Mouse (Mus musculus): Measurements from ENCODE around the gene St3gal6. TPM values are rescaled to one million over a fixed set of nuclear protein-coding genes. Genes with fewer than 3 reads are reported as not detected.

The St3gal6 gene
- polyA plus RNA-seq, 1 experiment = 24.2 TPM

DNA sequence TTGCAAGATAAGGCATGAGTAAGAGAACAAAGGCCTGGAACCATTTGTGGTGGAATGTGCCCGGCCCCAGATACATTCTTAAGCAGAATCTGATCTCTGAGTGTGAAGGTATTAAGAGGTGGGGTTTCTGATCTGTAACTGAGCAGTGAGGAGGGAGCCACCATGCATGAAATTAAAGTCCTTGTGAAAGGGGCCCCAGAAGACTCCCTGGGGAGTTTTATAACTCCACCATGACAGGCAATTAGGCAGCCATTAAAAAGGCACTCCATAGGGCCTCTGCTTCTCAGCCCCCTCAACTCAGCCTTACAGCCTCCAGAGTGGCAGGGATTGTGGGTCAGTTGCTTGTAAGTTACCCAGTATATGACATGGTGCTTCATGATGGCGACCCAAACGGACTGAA lies 8.5 kb upstream of the St3gal6 start:
- Histone ChIP-seq H3K27me3 (ENCODE audit: control insufficient read depth, insufficient read depth, low read length) (no peaks in the 10 kb centered on the region), H3K4me3 (ENCODE audit: control insufficient read depth, low read depth, low read length) (no peak overlapping the region), H3K27ac (ENCODE audit: control insufficient read depth, insufficient read depth, low read depth, low read length) (no peak overlapping the region), H3K4me1 (ENCODE audit: control insufficient read depth, insufficient read depth, low read length) (no peaks in the 10 kb centered on the region), H3K36me3 (ENCODE audit: control insufficient read depth, insufficient read depth, low read length) (no peaks in the 10 kb centered on the region)
- no peak for TF ChIP-seq POLR2A (IDR thresholded peaks at IDR 0.05; ENCODE audit: control insufficient read depth, low read depth, low read length)
- TF ChIP-seq CTCF (IDR thresholded peaks at IDR 0.05; ENCODE audit: control insufficient read depth, insufficient read depth, insufficient replicate concordance, low read depth, low read length) = no peak

DNA sequence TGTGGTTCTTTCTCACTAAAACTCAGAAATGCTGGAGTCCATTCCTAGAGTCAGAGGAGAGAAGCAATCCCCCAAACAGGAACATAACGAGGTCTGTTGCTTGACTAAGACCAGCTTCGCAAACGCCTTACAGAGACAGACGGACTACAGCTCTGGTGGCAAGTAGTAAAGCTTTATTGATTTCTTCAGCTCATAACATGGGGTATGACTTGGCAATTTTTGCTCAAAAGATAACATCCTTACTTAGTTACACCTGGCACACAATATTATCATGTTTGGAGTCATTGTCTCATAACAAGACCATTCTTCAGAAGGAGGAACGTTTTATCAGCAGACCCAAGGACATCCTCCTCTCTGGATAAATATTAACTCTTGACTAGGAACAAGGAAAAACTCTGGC lies 3.8 kb upstream of the St3gal6 start:
- Histone ChIP-seq H3K27ac (ENCODE audit: control insufficient read depth, insufficient read depth, low read depth, low read length) (no peak overlapping the region), H3K36me3 (ENCODE audit: control insufficient read depth, insufficient read depth, low read length) (no peaks in the 10 kb centered on the region), H3K4me1 (ENCODE audit: control insufficient read depth, insufficient read depth, low read length) (no peaks in the 10 kb centered on the region; the same call in 1 of the 2 replicates), H3K4me3 (ENCODE audit: control insufficient read depth, low read depth, low read length) (no peak overlapping the region), H3K27me3 (ENCODE audit: control insufficient read depth, insufficient read depth, low read length) (no peaks in the 10 kb centered on the region)
- TF ChIP-seq CTCF (IDR thresholded peaks at IDR 0.05; ENCODE audit: control insufficient read depth, insufficient read depth, insufficient replicate concordance, low read depth, low read length) (no peak), POLR2A (IDR thresholded peaks at IDR 0.05; ENCODE audit: control insufficient read depth, low read depth, low read length) (no peak)

DNA sequence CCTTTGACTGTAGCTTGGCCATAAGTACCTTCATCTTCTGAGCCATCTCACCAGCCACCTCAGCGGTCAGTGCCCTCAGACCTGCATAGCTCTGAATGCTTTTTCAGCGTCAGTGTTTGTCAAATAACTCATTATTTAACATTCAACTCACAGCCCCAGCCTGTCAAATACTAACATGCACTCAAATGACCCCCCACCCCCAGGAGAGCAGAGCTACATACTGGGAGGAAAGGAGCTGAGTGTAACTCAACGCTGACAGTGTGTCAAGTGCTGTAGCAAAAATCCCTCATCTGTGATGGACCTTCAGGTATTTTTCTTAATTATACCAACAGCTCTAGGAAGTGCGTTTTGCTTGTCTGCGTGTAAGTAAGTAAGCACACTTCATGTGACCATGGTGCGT lies 2.7 kb upstream of the St3gal6 start:
- Histone ChIP-seq H3K4me3 (ENCODE audit: control insufficient read depth, low read depth, low read length) (no peak overlapping the region), H3K27ac (ENCODE audit: control insufficient read depth, insufficient read depth, low read depth, low read length) (no peak overlapping the region), H3K27me3 (ENCODE audit: control insufficient read depth, insufficient read depth, low read length) (no peaks in the 10 kb centered on the region; the same call in 1 of the 2 replicates), H3K4me1 (ENCODE audit: control insufficient read depth, insufficient read depth, low read length) (peaks cover 3% of the 10 kb centered on the region; the same call in 1 of the 2 replicates), H3K36me3 (ENCODE audit: control insufficient read depth, insufficient read depth, low read length) (no peaks in the 10 kb centered on the region)
- no peak for TF ChIP-seq CTCF (IDR thresholded peaks at IDR 0.05; ENCODE audit: control insufficient read depth, insufficient read depth, insufficient replicate concordance, low read depth, low read length)
- no peak for TF ChIP-seq POLR2A (IDR thresholded peaks at IDR 0.05; ENCODE audit: control insufficient read depth, low read depth, low read length)

DNA sequence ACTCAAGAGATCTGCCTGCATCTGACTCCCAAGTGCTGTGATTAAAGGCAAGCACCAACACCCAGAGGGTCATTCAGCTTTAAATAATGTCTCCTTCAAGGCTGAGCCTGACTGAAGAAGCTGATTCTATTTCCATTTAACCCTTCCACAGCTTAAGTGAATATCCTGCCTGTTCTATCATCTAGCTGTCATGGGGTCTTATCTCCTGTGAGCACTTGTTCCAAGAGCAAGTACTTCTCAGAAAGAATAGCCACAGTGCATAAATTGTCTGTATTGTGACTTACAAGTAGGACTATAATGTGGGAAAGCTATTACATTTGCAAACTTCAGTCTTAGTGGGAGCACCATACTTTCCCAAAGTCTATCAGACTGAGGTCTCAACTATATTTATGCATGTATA lies 1.8 kb upstream of the St3gal6 start:
- no peak overlapping the region for H3K27ac ChIP-seq (ENCODE audit: control insufficient read depth, insufficient read depth, low read depth, low read length)
- TF ChIP-seq POLR2A (IDR thresholded peaks at IDR 0.05; ENCODE audit: control insufficient read depth, low read depth, low read length) (no peak), CTCF (IDR thresholded peaks at IDR 0.05; ENCODE audit: control insufficient read depth, insufficient read depth, insufficient replicate concordance, low read depth, low read length) (no peak)
- no peak overlapping the region for H3K4me3 ChIP-seq (ENCODE audit: control insufficient read depth, low read depth, low read length)
- no peaks in the 10 kb centered on the region; the same call in 1 of the 2 replicates for H3K27me3 ChIP-seq (ENCODE audit: control insufficient read depth, insufficient read depth, low read length)
- H3K4me1 ChIP-seq (ENCODE audit: control insufficient read depth, insufficient read depth, low read length) = peaks cover 3% of the 10 kb centered on the region; the same call in 1 of the 2 replicates
- no peaks in the 10 kb centered on the region for H3K36me3 ChIP-seq (ENCODE audit: control insufficient read depth, insufficient read depth, low read length)

DNA sequence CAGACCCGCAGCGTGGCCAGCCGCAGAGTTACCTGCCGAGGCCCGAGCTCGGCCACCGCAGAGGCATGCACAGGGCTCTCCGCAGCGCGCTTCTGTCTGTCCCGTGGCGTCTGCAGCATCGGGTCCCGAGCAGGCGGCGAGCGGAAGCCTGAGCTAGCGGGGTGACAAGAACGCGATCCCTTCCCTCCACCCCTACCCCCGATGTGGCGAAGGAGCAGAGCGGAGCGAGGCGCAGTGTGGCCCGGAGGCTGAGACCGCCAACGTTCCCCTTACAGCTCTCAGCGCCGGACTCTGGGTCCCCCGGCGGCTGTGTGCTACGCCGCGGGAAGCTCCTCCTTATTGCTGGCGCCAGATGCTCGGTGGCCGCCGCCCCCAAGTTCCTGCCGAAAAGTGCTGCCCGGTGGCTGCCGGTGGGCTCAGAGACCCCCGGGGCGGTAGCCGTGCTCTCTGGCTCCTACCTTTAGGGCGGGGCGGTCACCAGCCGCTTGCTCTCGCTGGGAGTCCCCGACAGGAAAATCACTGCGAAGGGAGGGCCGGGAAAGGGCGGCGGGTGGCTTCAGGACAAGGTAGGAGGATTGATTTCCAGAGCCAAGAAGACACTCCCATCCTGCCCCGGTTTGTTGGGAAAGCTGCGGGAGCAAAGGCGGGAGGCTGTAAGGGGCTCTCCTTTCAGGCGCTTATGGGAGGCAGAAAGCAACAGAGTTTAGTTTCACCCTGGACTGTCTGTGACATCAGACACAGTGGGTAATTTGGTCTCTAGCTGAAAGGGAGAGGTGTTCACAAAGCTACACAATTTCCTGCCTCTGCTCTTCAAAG lies 791 bp downstream of the St3gal6 start:
- peak overlapping the region; percentile 65 for H3K27ac ChIP-seq (ENCODE audit: control insufficient read depth, insufficient read depth, low read depth, low read length)
- no peak for TF ChIP-seq POLR2A (IDR thresholded peaks at IDR 0.05; ENCODE audit: control insufficient read depth, low read depth, low read length)
- no peak for TF ChIP-seq CTCF (IDR thresholded peaks at IDR 0.05; ENCODE audit: control insufficient read depth, insufficient read depth, insufficient replicate concordance, low read depth, low read length)
- H3K4me1 ChIP-seq (ENCODE audit: control insufficient read depth, insufficient read depth, low read length) = peaks cover 3% of the 10 kb centered on the region
- peak overlapping the region; percentile 89 for H3K4me3 ChIP-seq (ENCODE audit: control insufficient read depth, low read depth, low read length)
- no peaks in the 10 kb centered on the region; the same call in 1 of the 2 replicates for H3K27me3 ChIP-seq (ENCODE audit: control insufficient read depth, insufficient read depth, low read length)
- H3K36me3 ChIP-seq (ENCODE audit: control insufficient read depth, insufficient read depth, low read length) = no peaks in the 10 kb centered on the region

DNA sequence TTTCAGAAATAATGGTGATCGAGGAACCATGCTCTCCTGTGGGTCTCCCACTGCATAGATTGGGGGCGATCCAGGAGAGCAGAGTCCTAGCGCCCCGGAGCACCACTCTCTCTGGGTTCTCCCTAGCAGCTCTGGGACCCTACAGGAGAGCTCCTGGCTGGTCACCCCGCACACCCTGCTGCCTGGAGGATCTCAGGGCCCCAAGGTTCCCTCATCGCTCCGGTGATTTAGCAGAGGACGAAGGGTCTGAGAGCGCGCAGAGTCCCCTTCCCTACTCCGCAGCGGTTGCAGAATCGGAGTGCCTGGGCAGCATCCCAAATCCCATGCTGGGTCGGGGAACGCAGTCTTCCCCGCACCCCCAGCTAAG lies 1.4 kb downstream of the St3gal6 start:
- TF ChIP-seq CTCF (IDR thresholded peaks at IDR 0.05; ENCODE audit: control insufficient read depth, insufficient read depth, insufficient replicate concordance, low read depth, low read length) = no peak
- no peak for TF ChIP-seq POLR2A (IDR thresholded peaks at IDR 0.05; ENCODE audit: control insufficient read depth, low read depth, low read length)
- peak overlapping the region; percentile 89 for H3K4me3 ChIP-seq (ENCODE audit: control insufficient read depth, low read depth, low read length)
- H3K4me1 ChIP-seq (ENCODE audit: control insufficient read depth, insufficient read depth, low read length) = peaks cover 3% of the 10 kb centered on the region
- H3K27me3 ChIP-seq (ENCODE audit: control insufficient read depth, insufficient read depth, low read length) = no peaks in the 10 kb centered on the region; the same call in 1 of the 2 replicates
- no peaks in the 10 kb centered on the region for H3K36me3 ChIP-seq (ENCODE audit: control insufficient read depth, insufficient read depth, low read length)
- peak overlapping the region; percentile 65 for H3K27ac ChIP-seq (ENCODE audit: control insufficient read depth, insufficient read depth, low read depth, low read length)

DNA sequence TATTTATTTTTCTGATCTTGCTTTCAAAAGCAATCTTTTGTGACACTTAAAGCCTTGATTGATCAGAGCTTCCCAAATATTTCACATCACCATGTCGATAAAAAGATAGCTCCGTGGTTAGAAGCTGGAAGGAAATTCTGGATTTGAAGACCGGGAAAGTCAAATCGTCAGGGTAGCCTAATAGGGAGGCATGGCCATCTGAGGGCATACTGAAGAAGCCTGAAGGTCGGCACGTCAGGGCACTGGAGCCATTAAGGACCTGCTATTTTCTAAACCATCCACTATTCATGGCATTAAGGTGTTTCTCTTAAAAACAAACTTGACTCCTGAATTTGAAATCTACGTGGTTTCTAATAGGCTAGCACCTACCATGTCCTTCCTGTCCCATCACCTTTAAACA lies 2.1 kb downstream of the St3gal6 start:
- no peaks in the 10 kb centered on the region; the same call in 1 of the 2 replicates for H3K27me3 ChIP-seq (ENCODE audit: control insufficient read depth, insufficient read depth, low read length)
- H3K27ac ChIP-seq (ENCODE audit: control insufficient read depth, insufficient read depth, low read depth, low read length) = no peak overlapping the region
- TF ChIP-seq POLR2A (IDR thresholded peaks at IDR 0.05; ENCODE audit: control insufficient read depth, low read depth, low read length) = no peak
- no peak for TF ChIP-seq CTCF (IDR thresholded peaks at IDR 0.05; ENCODE audit: control insufficient read depth, insufficient read depth, insufficient replicate concordance, low read depth, low read length)
- H3K4me3 ChIP-seq (ENCODE audit: control insufficient read depth, low read depth, low read length) = peak overlapping the region; percentile 89; the same call in 1 of the 2 replicates
- H3K36me3 ChIP-seq (ENCODE audit: control insufficient read depth, insufficient read depth, low read length) = no peaks in the 10 kb centered on the region
- peaks cover 3% of the 10 kb centered on the region for H3K4me1 ChIP-seq (ENCODE audit: control insufficient read depth, insufficient read depth, low read length)

Measured in testis, adult 2 months (tissue).